Mouse (Mus musculus): ENCODE measurements around the gene Zfp950. TPM values are rescaled to one million over a fixed set of nuclear protein-coding genes. Genes with fewer than 3 reads are reported as not detected.

Gene Zfp950
- polyA plus RNA-seq, 1 experiment from 2014 or later: 29.7 TPM

DNA sequence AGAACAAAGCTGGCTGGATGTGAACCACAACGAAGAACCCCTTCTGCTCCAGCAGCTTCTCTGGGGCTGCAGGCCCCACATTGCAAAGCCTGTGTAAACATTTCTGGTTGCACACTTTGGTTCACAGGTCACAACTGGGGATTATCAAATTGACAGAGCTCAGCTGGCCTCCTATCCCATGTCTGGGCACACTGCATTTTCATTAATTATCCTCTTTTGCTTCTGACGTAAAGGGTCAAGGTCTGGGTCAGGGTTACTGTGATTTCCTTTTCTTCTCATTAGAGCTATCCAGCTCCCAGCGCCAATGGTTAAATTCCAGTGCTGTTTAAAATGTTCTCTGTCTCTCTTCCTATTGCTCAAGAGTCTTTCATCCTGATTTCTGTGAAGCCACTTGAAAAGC lies 83.1 kb downstream of the Zfp950 start:
- Histone ChIP-seq H3K9me3 (replicated peaks) (peaks cover 2% of the 10 kb centered on the region; the same call in 1 of the 2 replicates), H3K27me3 (replicated peaks) (no peaks in the 10 kb centered on the region), H3K27ac (ENCODE audit: poor library complexity, severe bottlenecking) (no peak overlapping the region), H3K36me3 (no peaks in the 10 kb centered on the region), H3K4me2 (no peak overlapping the region), H3K4me3 (no peak overlapping the region), H3K4me1 (replicated peaks) (peaks cover 18% of the 10 kb centered on the region), H3K9ac (no peak overlapping the region)
- peak; percentile 53; the same call in 1 of the 2 replicates for ATAC-seq (ENCODE audit: insufficient number of reproducible peaks, low FRiP score)
- 43% methylated on average over 3 of the region's 3 CpGs for WGBS

DNA sequence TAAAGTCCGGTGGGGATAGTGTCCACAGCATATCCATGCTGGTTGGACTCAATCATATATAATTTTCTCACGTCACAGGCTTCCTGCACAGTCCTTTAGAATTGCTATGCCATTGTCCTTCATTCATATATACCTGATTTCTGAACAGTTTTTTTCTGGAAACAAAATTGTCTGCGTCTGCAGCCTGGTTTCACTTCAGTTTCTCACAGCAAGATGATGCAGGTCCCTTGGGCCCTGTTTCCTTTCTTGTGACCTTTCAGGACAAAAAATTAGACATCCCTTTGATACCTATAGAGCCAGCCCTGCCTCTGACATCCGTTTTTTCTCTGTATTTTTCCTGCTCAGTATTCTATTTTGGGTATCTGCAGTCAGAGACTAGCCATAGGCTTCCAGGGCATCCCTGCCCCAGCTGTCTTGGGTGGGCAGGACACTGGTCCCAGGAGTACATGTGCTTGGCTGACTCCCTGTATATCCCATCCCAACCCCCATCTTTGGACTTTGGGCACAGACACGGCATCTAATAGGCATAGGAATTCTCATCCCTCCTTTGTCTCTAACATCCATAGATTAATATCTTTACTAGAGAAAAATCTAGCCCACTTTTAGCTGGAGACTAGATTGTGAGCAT lies 83.7 kb downstream of the Zfp950 start:
- Histone ChIP-seq H3K36me3 (no peaks in the 10 kb centered on the region), H3K4me1 (replicated peaks) (peaks cover 18% of the 10 kb centered on the region), H3K27ac (ENCODE audit: poor library complexity, severe bottlenecking) (no peak overlapping the region), H3K4me2 (no peak overlapping the region), H3K27me3 (replicated peaks) (no peaks in the 10 kb centered on the region), H3K4me3 (no peak overlapping the region), H3K9me3 (replicated peaks) (peaks cover 2% of the 10 kb centered on the region; the same call in 1 of the 2 replicates), H3K9ac (no peak overlapping the region)
- 64% methylated on average over 5 of the region's 5 CpGs for WGBS
- ATAC-seq (ENCODE audit: insufficient number of reproducible peaks, low FRiP score): no peak

DNA sequence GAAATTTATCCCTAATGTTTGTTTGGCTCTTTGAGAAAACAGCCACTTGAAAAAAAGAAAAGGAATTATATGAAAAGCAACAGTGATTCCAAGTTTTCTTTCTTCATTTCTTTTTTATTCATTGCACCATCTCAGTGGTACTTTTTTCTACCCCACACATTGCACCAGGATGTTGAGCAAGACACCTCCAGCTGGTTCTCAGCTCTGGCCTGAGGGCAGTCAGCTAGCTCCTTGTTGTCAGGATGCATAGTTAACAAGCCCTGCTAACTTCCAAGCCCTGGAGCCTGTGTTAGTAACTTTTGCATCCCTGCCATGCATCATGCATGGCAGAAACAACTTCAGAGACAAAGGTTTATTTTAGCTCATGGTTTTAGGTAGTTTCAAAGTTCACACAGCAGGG lies 87.9 kb downstream of the Zfp950 start:
- H3K36me3 ChIP-seq: no peaks in the 10 kb centered on the region

DNA sequence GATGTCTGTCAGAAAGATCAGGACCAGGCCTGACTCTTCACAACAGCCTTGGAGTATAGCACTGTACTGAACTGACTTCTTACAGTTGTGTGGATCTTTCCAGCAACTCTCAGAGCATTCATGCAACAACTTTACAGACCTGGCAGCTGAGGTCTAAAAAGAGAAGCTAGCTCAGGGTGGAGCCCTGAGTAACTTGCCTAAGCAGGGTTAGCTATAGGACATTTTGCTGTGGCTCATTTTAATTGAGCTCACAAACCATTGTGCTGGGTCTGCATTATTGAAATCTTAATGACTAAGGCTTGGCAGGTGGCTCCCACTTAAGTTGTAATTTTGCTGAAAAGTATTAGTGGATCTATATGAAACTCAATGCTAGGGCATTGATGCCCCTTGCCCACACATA lies 88.6 kb downstream of the Zfp950 start:
- Histone ChIP-seq H3K27ac (ENCODE audit: poor library complexity, severe bottlenecking) (no peak overlapping the region), H3K9ac (no peak overlapping the region), H3K36me3 (peaks cover 2% of the 10 kb centered on the region; the same call in 1 of the 2 replicates), H3K27me3 (replicated peaks) (no peaks in the 10 kb centered on the region), H3K4me1 (replicated peaks) (peaks cover 10% of the 10 kb centered on the region), H3K4me3 (no peak overlapping the region), H3K9me3 (replicated peaks) (peaks cover 2% of the 10 kb centered on the region; the same call in 1 of the 2 replicates), H3K4me2 (no peak overlapping the region)
- no peak for ATAC-seq (ENCODE audit: insufficient number of reproducible peaks, low FRiP score)

More for the DNA sequence above, 87.9 kb downstream of the Zfp950 start:
- no peak overlapping the region for H3K4me2 ChIP-seq
- ATAC-seq (ENCODE audit: insufficient number of reproducible peaks, low FRiP score): no peak
- H3K4me3 ChIP-seq: no peak overlapping the region
- H3K4me1 ChIP-seq (replicated peaks): peaks cover 14% of the 10 kb centered on the region
- no peaks in the 10 kb centered on the region for H3K27me3 ChIP-seq (replicated peaks)
- peaks cover 2% of the 10 kb centered on the region; the same call in 1 of the 2 replicates for H3K9me3 ChIP-seq (replicated peaks)
- H3K27ac ChIP-seq (ENCODE audit: poor library complexity, severe bottlenecking): no peak overlapping the region
- no peak overlapping the region for H3K9ac ChIP-seq

DNA sequence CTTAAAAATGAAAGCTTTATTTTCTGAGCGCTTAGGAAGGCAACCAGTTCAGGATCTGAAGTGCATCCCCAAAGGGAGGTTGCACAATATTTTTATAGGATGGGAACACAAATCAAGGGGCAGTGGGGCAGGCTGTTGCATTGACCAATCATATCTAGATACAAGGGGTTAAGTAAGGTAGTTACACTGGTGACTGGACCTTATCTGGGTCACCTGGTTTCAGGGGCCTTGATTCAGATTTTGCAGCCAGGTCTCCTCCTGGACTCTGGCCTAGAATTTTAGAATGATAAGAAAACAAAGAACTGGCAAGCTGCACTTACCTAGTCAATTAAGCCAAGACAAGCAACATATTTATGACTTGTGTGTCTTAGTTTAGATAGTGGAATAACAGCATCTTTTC lies 89.5 kb downstream of the Zfp950 start:
- 93% methylated on average over 1 of the region's 1 CpGs for WGBS
- no peak overlapping the region for H3K27ac ChIP-seq (ENCODE audit: poor library complexity, severe bottlenecking)
- H3K36me3 ChIP-seq: peaks cover 3% of the 10 kb centered on the region
- peaks cover 2% of the 10 kb centered on the region; the same call in 1 of the 2 replicates for H3K9me3 ChIP-seq (replicated peaks)
- no peak for ATAC-seq (ENCODE audit: insufficient number of reproducible peaks, low FRiP score)
- no peak overlapping the region for H3K4me3 ChIP-seq
- 0 out of 2 replicates have a peak, but pooled peaks cover 5% of the 10 kb centered on the region for H3K4me1 ChIP-seq (replicated peaks)
- no peak overlapping the region for H3K4me2 ChIP-seq
- no peaks in the 10 kb centered on the region for H3K27me3 ChIP-seq (replicated peaks)
- no peak overlapping the region for H3K9ac ChIP-seq

DNA sequence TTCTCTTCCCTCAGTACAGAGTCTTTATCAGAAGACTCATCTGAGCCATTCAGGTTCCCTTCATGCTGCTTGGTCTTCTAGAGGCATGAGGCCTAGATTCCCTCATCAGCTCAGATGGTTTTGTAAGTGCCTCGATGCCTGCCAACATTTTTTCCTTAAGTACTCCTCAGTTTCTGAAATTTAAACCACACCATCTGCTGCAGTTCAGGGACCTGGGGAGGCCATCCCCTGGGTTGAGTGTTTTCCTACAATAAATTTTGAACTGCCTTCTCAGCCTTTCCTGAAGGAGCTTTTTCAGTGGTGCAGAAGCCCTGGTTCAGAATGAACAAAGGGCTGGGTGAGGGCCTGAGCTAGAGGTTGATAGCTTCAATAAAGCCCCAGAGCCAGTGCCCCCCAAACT lies 91.2 kb downstream of the Zfp950 start:
- H3K4me2 ChIP-seq: no peak overlapping the region
- no peak overlapping the region for H3K27ac ChIP-seq (ENCODE audit: poor library complexity, severe bottlenecking)
- no peak for ATAC-seq (ENCODE audit: insufficient number of reproducible peaks, low FRiP score)

DNA sequence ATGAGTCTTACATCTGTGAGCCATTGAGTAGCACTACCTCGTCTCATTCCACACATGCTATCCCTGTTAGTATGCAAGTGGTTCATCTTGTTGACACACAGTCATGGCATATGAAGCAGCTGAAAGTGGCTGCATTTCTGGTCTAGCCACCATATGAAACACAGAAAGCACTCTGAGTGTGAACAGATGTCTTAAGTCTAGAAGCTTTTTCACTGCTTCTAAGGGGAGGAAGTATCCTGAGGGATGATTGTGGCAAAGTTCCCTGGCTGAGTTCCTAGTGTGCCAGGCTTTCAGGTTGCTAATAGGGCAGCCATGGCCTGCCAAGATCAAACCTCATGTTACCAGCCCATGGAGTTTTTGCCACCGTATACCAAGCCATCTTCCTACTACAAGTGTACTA lies 92.0 kb downstream of the Zfp950 start:
- Histone ChIP-seq H3K4me3 (no peak overlapping the region), H3K9me3 (replicated peaks) (no peaks in the 10 kb centered on the region), H3K4me1 (replicated peaks) (0 out of 2 replicates have a peak, but pooled peaks cover 5% of the 10 kb centered on the region), H3K4me2 (no peak overlapping the region), H3K36me3 (peaks cover 7% of the 10 kb centered on the region), H3K9ac (no peak overlapping the region), H3K27ac (ENCODE audit: poor library complexity, severe bottlenecking) (no peak overlapping the region), H3K27me3 (replicated peaks) (no peaks in the 10 kb centered on the region)
- WGBS: 89% methylated on average over 2 of the region's 2 CpGs
- no peak for ATAC-seq (ENCODE audit: insufficient number of reproducible peaks, low FRiP score)

More for the DNA sequence above, 91.2 kb downstream of the Zfp950 start:
- H3K9ac ChIP-seq: no peak overlapping the region
- WGBS: 74% methylated on average over 1 of the region's 1 CpGs
- H3K4me3 ChIP-seq: no peak overlapping the region
- H3K9me3 ChIP-seq (replicated peaks): peaks cover 2% of the 10 kb centered on the region; the same call in 1 of the 2 replicates
- no peaks in the 10 kb centered on the region for H3K27me3 ChIP-seq (replicated peaks)
- peaks cover 7% of the 10 kb centered on the region for H3K36me3 ChIP-seq
- 0 out of 2 replicates have a peak, but pooled peaks cover 5% of the 10 kb centered on the region for H3K4me1 ChIP-seq (replicated peaks)

DNA sequence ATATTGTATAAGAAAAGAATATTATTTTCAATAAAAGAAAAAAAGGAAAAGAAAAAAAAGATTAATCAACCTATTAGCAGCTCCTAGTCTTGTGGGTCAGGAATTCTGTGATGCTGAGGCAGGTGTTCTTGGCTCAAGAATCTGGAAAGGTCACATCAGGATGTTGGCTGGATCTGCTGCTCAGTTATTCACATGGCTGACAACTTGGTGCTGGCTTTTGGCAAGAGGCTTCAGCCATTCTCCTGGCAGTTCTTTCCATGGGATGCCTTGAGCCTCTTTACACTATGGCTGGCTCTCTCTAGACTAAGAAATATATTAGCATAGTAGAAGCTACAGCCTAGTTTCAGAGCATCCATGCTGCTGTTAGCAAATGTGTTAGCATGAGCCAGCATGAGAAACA lies 101.5 kb downstream of the Zfp950 start:
- Histone ChIP-seq H3K4me3 (no peak overlapping the region), H3K27ac (ENCODE audit: poor library complexity, severe bottlenecking) (no peak overlapping the region), H3K9me3 (replicated peaks) (no peaks in the 10 kb centered on the region), H3K36me3 (peaks cover 3% of the 10 kb centered on the region; the same call in 1 of the 2 replicates), H3K4me1 (replicated peaks) (no peaks in the 10 kb centered on the region), H3K9ac (no peak overlapping the region), H3K27me3 (replicated peaks) (no peaks in the 10 kb centered on the region), H3K4me2 (no peak overlapping the region)
- no peak for ATAC-seq (ENCODE audit: insufficient number of reproducible peaks, low FRiP score)

DNA sequence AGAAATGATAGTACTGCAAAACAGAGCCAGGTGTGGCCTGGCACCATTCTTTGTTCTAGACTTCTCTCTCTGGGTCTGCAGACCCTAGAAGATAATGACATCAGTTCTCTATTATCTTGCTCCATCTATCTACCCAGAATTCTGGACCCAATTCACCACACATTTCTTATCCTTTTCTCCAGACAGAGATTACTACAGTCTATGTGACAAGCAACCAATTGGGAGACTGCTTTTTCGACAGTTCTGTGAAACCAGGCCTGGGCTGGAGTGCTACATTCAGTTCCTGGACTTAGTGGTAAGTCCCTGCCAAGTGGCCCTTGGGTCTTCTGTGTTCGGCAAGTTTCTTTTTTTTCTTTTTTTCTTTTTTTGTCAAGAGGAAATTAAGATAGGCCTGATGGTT lies 109.1 kb downstream of the Zfp950 start:
- no peak overlapping the region for H3K4me3 ChIP-seq
- no peak overlapping the region for H3K9ac ChIP-seq
- no peak overlapping the region for H3K4me2 ChIP-seq
- no peak for ATAC-seq (ENCODE audit: insufficient number of reproducible peaks, low FRiP score)
- H3K27ac ChIP-seq (ENCODE audit: poor library complexity, severe bottlenecking): no peak overlapping the region
- no peaks in the 10 kb centered on the region for H3K36me3 ChIP-seq
- H3K27me3 ChIP-seq (replicated peaks): no peaks in the 10 kb centered on the region
- no peaks in the 10 kb centered on the region for H3K9me3 ChIP-seq (replicated peaks)
- 63% methylated on average over 2 of the region's 2 CpGs for WGBS
- peaks cover 20% of the 10 kb centered on the region for H3K4me1 ChIP-seq (replicated peaks)

DNA sequence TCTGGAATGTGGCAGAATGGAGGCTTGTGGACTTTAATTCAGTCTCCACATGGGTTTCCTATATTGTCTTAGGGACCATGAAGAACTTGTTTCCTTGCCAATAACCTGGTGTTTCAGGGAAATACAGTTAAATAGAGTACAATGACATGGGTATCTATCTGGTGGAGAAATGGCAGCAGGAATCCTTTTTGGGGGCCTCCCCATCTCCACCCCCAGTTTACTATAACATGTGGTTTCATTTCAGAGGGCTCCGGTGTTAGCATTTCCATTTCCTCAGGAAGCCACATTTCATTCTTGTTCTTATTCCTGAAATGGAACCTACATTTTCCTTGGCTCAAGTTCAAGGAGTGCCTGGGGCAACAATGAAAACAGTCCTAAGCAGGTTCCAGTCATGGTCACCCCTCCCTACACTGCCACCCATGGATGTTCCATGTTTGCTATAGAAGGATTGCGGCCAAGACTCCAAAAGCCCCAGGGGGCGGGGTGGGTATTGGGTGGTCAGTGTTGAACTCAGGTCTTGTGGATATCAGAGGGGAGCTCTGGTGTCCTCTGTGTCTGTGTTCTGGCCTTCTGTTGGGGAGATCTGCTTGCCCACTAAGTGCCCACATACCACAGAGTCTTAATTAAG lies 118.6 kb downstream of the Zfp950 start:
- H3K4me2 ChIP-seq: no peak overlapping the region
- H3K9me3 ChIP-seq (replicated peaks): no peaks in the 10 kb centered on the region
- peak; percentile 69 for ATAC-seq (ENCODE audit: insufficient number of reproducible peaks, low FRiP score)
- no peaks in the 10 kb centered on the region for H3K36me3 ChIP-seq
- 79% methylated on average over 3 of the region's 3 CpGs for WGBS
- no peak overlapping the region for H3K4me3 ChIP-seq
- H3K4me1 ChIP-seq (replicated peaks): peaks cover 20% of the 10 kb centered on the region
- H3K9ac ChIP-seq: no peak overlapping the region
- H3K27me3 ChIP-seq (replicated peaks): no peaks in the 10 kb centered on the region
- H3K27ac ChIP-seq (ENCODE audit: poor library complexity, severe bottlenecking): peak overlapping the region; percentile 63; the same call in 1 of the 2 replicates

DNA sequence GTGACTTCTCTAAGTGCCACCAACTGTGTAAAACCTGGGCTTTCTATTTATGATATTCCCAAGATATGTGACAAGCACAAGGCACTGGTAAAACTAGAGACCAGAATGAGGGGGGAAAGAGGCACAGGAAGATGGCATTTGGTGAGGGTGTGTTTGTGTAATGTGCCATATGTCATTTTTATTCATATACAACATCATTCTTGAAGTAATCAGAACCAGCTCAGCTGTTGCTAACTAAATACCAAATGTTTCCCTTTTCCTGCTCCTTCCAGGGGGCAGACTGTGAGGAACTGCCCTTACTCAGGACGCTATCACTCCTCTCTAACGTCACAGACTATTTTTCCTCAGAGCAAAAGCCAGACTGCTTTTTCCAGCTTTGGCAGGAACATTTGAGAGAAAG lies 119.1 kb downstream of the Zfp950 start:
- Histone ChIP-seq H3K27me3 (replicated peaks) (no peaks in the 10 kb centered on the region), H3K4me2 (no peak overlapping the region), H3K4me1 (replicated peaks) (peaks cover 20% of the 10 kb centered on the region), H3K27ac (ENCODE audit: poor library complexity, severe bottlenecking) (peak overlapping the region; percentile 63; the same call in 1 of the 2 replicates), H3K36me3 (no peaks in the 10 kb centered on the region), H3K9ac (no peak overlapping the region), H3K9me3 (replicated peaks) (no peaks in the 10 kb centered on the region), H3K4me3 (no peak overlapping the region)
- peak; percentile 67; the same call in 1 of the 2 replicates for ATAC-seq (ENCODE audit: insufficient number of reproducible peaks, low FRiP score)
- WGBS: 52% methylated on average over 2 of the region's 2 CpGs
